Mouse (Mus musculus): ENCODE results near the gene Ppp6r1. TPM values are rescaled to one million over a fixed set of nuclear protein-coding genes. Genes with fewer than 3 reads are reported as not detected.
A peak's percentile ranks its signal among the peaks of the same experiment; 100 is the strongest.

The Ppp6r1 gene
- 9.3 and 11.0 TPM in 2 replicates for polyA plus RNA-seq (2016; fragmentation: Nextera tagmentation; extraction: Ambion mirVana)

DNA sequence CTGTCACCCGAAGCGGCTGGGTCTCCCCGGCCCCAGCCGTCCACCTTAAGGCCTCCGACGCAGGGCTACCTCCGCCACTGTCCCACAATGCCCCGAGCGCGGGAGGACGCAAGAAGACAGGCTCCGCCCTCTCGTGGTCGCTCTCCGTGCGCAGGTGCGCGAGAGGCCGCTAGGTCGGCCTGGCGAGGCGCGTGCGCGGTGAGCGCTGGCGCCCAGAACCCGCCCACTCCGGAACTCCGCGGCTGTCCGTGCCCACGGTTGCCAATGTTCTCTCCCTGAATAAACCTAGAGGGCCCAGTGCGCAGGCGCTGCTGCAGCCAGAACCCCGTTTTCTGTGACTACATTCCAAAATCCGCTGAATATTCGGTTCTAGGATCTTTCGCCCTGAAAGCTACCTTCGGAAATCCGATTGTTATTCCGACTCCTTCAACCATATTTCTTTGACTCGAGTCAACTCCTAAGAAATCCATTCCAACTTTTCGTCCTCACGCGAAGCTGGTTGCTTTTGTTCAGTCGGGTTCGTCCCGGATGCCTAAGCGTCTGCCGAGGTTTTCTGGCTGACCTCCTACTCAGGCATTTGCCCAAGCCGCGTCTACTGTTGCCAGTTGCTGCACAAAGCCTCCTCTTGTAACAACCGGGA is at the start of gene Ppp6r1:
TSS of gene Ppp6r1 (minus strand) at position 108 of the 640 bp plus-strand sequence.
- peak within 1 kb of the TSS; percentile 89 for H3K4me3 ChIP-seq
- WGBS: under 1% methylated on average over 54 of the region's 54 CpGs
- DNase-seq (ENCODE audit: low spot score): peak; percentile 97
- peaks cover 41% of the 10 kb centered on the region for H3K4me1 ChIP-seq
- no peaks in the 10 kb centered on the region for H3K27me3 ChIP-seq (replicated peaks; ENCODE audit: low read depth, poor library complexity, severe bottlenecking)
- no peaks in the 10 kb centered on the region for H3K9me3 ChIP-seq
- H3K27ac ChIP-seq (replicated peaks): peak within 1 kb of the TSS; percentile 95
- peaks cover 31% of the 10 kb centered on the region for H3K36me3 ChIP-seq (replicated peaks)

DNA sequence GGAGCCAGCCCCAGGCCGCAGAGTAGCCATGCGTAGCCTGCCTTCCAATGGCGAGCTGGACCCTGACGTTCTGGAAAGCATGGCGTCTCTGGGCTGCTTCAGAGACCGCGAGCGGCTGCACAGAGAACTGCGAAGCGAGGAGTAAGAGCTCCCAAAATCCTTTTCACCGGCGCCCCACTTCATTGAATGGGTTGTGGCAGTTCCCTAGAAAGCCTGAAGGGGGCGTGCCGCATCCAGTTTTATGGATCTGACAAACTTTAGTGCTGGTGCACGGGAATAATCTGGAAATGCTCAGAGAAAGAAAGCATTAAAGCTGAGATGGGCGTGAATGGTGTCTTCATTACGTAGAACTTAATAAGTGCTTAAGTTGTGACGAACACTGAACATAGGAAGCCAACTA is 46.3 kb upstream of the Ppp6r1 start:
- 42% methylated on average over 18 of the region's 18 CpGs for WGBS
- no peaks in the 10 kb centered on the region for H3K9me3 ChIP-seq
- H3K4me3 ChIP-seq: no peak overlapping the region
- peaks cover 93% of the 10 kb centered on the region for H3K36me3 ChIP-seq (replicated peaks)
- peak; percentile 38 for DNase-seq (ENCODE audit: low spot score)
- no peaks in the 10 kb centered on the region for H3K27me3 ChIP-seq (replicated peaks; ENCODE audit: low read depth, poor library complexity, severe bottlenecking)
- peaks cover 16% of the 10 kb centered on the region for H3K4me1 ChIP-seq
- no peak overlapping the region for H3K27ac ChIP-seq (replicated peaks)

GRCm38 (mm10) chr7:4703195-4703594 is 44.4 kb upstream of the Ppp6r1 start:
- H3K27me3 ChIP-seq (replicated peaks; ENCODE audit: low read depth, poor library complexity, severe bottlenecking): no peaks in the 10 kb centered on the region
- 93% methylated on average over 7 of the region's 7 CpGs for WGBS
- H3K9me3 ChIP-seq: no peaks in the 10 kb centered on the region
- H3K27ac ChIP-seq (replicated peaks): no peak overlapping the region; the same call in 1 of the 2 replicates
- DNase-seq (ENCODE audit: low spot score): no peak
- no peak overlapping the region for H3K4me3 ChIP-seq
- H3K4me1 ChIP-seq: peaks cover 16% of the 10 kb centered on the region
- H3K36me3 ChIP-seq (replicated peaks): peaks cover 92% of the 10 kb centered on the region

- Histone ChIP-seq H3K27me3 (replicated peaks; ENCODE audit: low read depth, poor library complexity, severe bottlenecking) (no peaks in the 10 kb centered on the region), H3K27ac (replicated peaks) (peak overlapping the region; percentile 21), H3K4me1 (peaks cover 16% of the 10 kb centered on the region), H3K4me3 (peak overlapping the region; percentile 11; the same call in 1 of the 2 replicates), H3K36me3 (replicated peaks) (peaks cover 92% of the 10 kb centered on the region), H3K9me3 (no peaks in the 10 kb centered on the region)
- WGBS: 34% methylated on average over 8 of the region's 8 CpGs
- DNase-seq (ENCODE audit: low spot score): peak; percentile 69
Observed at GRCm38 (mm10) chr7:4702334-4702733, 43.5 kb upstream of the Ppp6r1 start.

DNA sequence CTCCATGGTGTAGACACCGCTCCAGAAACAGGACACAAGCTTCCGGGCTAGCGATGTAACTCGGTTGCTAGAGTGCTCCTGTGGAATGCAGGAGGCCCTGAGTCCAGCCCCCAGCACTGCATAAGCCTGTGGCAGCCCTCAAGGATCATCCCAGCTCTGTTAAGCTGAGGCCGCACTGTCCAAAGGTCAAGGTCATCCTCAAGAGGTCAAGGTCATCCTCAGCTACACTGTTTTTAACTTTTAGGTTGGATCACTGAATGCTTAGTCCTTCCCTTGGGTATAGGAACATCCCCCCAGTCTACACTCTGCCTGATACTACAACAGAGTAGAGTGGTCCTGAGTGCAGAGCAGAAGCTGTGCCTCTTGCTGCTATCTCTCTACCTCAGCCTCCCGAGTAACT is 34.2 kb upstream of the Ppp6r1 start:
- Histone ChIP-seq H3K4me3 (no peak overlapping the region), H3K27ac (replicated peaks) (no peak overlapping the region), H3K4me1 (peaks cover 17% of the 10 kb centered on the region), H3K9me3 (no peaks in the 10 kb centered on the region), H3K36me3 (replicated peaks) (peaks cover 57% of the 10 kb centered on the region), H3K27me3 (replicated peaks; ENCODE audit: low read depth, poor library complexity, severe bottlenecking) (no peaks in the 10 kb centered on the region)
- 93% methylated on average over 6 of the region's 6 CpGs for WGBS
- DNase-seq (ENCODE audit: low spot score): no peak

DNA sequence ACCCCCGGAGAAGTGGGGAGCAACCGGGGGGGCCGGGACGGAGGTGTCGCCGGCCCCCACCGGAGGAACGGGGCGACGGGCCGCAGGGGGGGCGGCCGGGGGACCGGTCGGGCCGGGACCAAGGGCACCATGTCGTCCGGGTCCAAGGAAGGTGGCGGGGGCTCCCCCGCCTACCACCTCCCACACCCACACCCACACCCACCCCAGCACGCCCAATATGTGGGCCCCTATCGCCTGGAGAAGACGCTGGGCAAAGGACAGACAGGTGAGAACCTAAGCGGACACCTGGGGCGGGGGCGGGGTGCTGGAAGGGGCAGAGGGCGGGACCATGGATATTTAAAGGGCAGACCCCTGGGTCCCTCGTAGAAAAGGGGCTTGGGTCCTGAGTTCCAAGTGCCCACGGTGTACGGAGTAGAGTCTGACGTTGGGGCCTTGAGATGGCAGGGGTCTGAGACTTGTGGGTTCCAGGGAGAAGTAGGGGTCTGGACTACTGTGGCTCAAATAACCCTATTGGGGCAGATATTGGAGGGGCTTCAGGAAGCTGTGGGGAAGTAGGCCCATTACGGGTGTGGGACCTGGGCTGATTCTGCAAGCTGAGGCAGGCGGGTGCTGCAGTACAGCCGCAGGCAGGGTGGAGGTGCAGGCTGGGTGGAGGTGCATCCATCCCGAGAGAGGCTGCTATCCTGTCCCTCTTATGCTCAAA is 32.3 kb upstream of the Ppp6r1 start:
- H3K27me3 ChIP-seq (replicated peaks; ENCODE audit: low read depth, poor library complexity, severe bottlenecking): no peaks in the 10 kb centered on the region
- H3K27ac ChIP-seq (replicated peaks): peak overlapping the region; percentile 99
- peak; percentile 43 for DNase-seq (ENCODE audit: low spot score)
- peaks cover 17% of the 10 kb centered on the region for H3K4me1 ChIP-seq
- H3K4me3 ChIP-seq: peak overlapping the region; percentile 98
- 5% methylated on average over 35 of the region's 35 CpGs for WGBS
- H3K9me3 ChIP-seq: no peaks in the 10 kb centered on the region
- H3K36me3 ChIP-seq (replicated peaks): peaks cover 39% of the 10 kb centered on the region

DNA sequence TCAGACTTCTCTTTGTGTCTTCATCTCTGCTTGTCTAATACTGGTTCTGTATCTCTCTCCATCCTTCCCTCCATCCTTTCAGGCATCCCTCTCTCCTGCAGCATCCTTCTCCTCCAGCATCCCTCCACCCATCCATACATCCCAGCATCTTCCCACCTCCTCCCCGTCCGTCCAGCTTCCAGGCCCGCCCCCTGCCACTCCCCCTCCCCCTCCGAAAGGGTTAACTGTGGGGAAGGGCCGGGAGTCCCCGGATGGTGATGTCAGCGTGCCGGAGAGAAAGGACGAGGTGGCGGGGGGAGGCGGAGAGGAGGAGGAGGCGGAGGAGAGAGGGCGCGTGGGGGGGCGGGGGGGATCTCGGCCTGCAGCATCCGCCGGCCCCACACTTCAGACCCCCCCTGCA is 31.6 kb upstream of the Ppp6r1 start, which contains the start of gene Brsk1:
TSS of gene Brsk1 (plus strand) at position 218 of the 400 bp plus-strand sequence.
- peak within 1 kb of the TSS; percentile 99 for H3K27ac ChIP-seq (replicated peaks)
- H3K4me1 ChIP-seq: peaks cover 17% of the 10 kb centered on the region
- H3K36me3 ChIP-seq (replicated peaks): peaks cover 32% of the 10 kb centered on the region
- 0% methylated on average over 12 of the region's 18 CpGs for WGBS
- no peaks in the 10 kb centered on the region for H3K27me3 ChIP-seq (replicated peaks; ENCODE audit: low read depth, poor library complexity, severe bottlenecking)
- H3K4me3 ChIP-seq: peak within 1 kb of the TSS; percentile 98
- H3K9me3 ChIP-seq: no peaks in the 10 kb centered on the region
- peak; percentile 96 for DNase-seq (ENCODE audit: low spot score)

DNA sequence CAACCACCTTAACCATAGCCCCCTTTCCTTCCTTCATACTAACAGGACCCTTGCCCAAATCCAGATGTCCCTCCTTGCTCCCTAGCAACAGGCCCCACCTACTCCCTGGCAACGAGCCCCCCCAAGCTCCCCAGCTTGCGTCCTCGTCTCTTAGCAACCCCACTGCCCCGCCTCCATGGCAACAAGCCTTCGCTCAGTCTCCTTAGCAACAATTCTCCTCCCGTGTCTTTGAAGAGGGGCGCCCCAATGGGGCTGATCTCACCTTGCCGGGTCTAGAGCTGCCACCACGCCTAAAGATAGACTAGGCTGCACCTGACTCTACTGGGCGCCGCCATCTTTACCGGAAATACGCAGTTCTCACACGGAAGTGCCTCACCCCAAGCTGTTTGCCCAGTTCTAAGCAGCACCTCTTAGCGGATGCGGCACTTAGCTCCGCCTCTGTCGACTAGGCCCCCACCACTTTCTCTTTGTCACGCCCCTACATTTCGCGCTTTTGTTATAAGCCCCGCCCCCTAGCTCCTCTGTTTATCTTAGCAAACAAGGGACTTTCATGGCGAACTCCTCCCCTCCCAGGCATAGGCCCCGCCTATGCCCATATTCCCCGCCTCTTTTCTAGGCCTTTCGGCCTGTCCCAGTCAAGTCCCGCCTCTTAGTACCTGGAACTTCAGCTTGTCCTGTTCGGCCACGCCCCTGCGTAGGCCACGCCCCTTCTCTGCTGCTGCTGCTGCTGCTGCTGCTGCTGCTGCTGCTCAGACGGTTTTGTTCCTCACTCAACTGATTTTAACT is 26.0 kb upstream of the Ppp6r1 start, which contains the start of gene Hspbp1:
TSS of gene Hspbp1 (minus strand) at position 437 of the 786 bp plus-strand sequence.
- peaks cover 29% of the 10 kb centered on the region for H3K36me3 ChIP-seq (replicated peaks)
- H3K27me3 ChIP-seq (replicated peaks; ENCODE audit: low read depth, poor library complexity, severe bottlenecking): no peaks in the 10 kb centered on the region
- H3K4me1 ChIP-seq: peaks cover 8% of the 10 kb centered on the region
- DNase-seq (ENCODE audit: low spot score): peak; percentile 96
- H3K27ac ChIP-seq (replicated peaks): peak within 1 kb of the TSS; percentile 83
- WGBS: under 1% methylated on average over 32 of the region's 32 CpGs
- H3K4me3 ChIP-seq: peak within 1 kb of the TSS; percentile 83
- H3K9me3 ChIP-seq: no peaks in the 10 kb centered on the region

- Histone ChIP-seq H3K9me3 (no peaks in the 10 kb centered on the region), H3K4me3 (peak overlapping the region; percentile 83), H3K4me1 (peaks cover 8% of the 10 kb centered on the region), H3K27ac (replicated peaks) (peak overlapping the region; percentile 83), H3K36me3 (replicated peaks) (peaks cover 31% of the 10 kb centered on the region), H3K27me3 (replicated peaks; ENCODE audit: low read depth, poor library complexity, severe bottlenecking) (no peaks in the 10 kb centered on the region)
- no peak for DNase-seq (ENCODE audit: low spot score)
- WGBS: 3% methylated on average over 13 of the region's 13 CpGs
Observed at GRCm38 (mm10) chr7:4684203-4684602, 25.4 kb upstream of the Ppp6r1 start.

DNA sequence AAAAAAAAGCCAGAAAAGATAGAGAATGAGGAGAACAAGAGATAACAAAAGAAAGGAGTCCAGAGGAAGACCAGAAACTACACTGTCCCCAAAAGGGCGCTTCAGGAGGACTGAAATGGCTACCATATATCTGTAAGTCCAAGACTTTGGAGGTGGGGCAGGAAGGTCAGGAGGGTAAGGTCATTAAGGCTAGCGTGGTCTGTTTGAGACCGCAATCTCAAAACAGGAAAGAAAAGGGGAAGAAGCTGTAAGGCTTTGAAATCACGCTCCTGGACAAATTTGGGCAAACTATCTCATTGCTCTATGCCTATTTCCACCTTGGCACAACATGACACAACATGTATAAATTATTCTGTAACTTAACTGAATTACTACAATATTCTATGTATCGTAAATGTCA is 24.5 kb upstream of the Ppp6r1 start:
- H3K4me1 ChIP-seq: peaks cover 8% of the 10 kb centered on the region
- H3K36me3 ChIP-seq (replicated peaks): peaks cover 35% of the 10 kb centered on the region
- no peaks in the 10 kb centered on the region for H3K27me3 ChIP-seq (replicated peaks; ENCODE audit: low read depth, poor library complexity, severe bottlenecking)
- WGBS: 87% methylated on average over 5 of the region's 5 CpGs
- H3K4me3 ChIP-seq: no peak overlapping the region
- no peaks in the 10 kb centered on the region for H3K9me3 ChIP-seq
- DNase-seq (ENCODE audit: low spot score): no peak
- no peak overlapping the region for H3K27ac ChIP-seq (replicated peaks)

DNA sequence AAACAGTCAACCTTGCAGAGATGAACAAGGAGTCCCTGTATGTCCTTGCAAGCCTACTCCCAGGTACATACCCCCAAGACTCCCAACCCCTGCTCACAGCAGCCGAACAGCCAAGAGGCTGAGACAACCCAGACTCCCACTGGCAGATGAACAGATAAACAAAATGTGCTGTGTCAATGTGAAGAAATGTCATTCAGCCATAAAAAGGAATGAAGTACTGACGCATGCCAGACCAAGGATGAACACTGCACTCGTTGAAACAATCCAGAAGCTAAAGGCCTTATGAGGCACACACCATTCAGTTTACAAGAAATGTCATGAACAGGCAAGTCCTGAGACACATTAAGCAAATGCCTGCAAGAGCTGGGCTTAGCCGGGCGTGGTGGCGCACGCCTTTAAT is 16.4 kb upstream of the Ppp6r1 start:
- peaks cover 86% of the 10 kb centered on the region for H3K36me3 ChIP-seq (replicated peaks)
- H3K4me1 ChIP-seq: no peaks in the 10 kb centered on the region
- H3K9me3 ChIP-seq: no peaks in the 10 kb centered on the region
- H3K27ac ChIP-seq (replicated peaks): no peak overlapping the region
- H3K27me3 ChIP-seq (replicated peaks; ENCODE audit: low read depth, poor library complexity, severe bottlenecking): no peaks in the 10 kb centered on the region
- no peak for DNase-seq (ENCODE audit: low spot score)
- H3K4me3 ChIP-seq: no peak overlapping the region
- WGBS: 92% methylated on average over 7 of the region's 7 CpGs

DNA sequence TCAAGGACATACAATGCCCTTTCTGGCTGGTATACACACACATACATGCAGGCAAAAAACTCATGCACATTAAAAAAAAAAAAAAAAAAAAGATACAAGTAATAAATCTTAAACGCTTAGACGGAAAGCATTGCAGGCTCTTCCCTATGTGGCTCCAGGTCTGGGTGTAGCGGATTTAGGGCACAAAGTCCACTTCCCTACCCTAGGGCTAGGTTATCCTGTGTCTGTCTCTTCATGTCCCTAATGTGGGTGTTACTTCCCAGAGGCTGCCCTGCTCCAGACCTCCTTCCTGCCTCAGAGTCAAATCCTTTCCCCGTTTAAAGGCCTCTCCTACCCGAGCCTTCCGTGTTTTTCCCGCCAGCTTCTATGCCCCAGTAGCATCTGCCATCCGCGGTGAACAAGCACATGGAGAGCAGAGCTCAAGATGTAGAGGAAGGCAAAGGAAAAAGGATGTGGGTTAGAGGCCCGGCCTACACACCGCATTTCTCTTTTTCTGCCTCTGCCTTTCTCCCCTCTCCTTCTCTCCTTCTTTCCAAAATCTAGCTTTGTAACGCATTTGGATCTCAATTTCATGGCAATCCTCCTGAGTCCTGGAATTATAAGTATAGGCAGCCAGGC is 15.4 kb upstream of the Ppp6r1 start:
- Histone ChIP-seq H3K27me3 (replicated peaks; ENCODE audit: low read depth, poor library complexity, severe bottlenecking) (no peaks in the 10 kb centered on the region), H3K4me3 (no peak overlapping the region), H3K36me3 (replicated peaks) (peaks cover 89% of the 10 kb centered on the region), H3K4me1 (no peaks in the 10 kb centered on the region), H3K27ac (replicated peaks) (no peak overlapping the region), H3K9me3 (no peaks in the 10 kb centered on the region)
- DNase-seq (ENCODE audit: low spot score): no peak
- WGBS: 93% methylated on average over 12 of the region's 12 CpGs
